ENCODE assay signal across 8 mouse cellular contexts in genomic region chr2:18608260-18609074, GRCm38 (mm10).
A peak's percentile ranks its signal among the peaks of the same experiment; 100 is the strongest.
DNase-seq lines count a peak whose midpoint lies in the region; ATAC-seq and TF ChIP-seq lines count a peak whose summit lies in the region.

No protein-coding gene starts in this region.

- H3K36me3 ChIP-seq in MEL (ENCODE audit: control insufficient read depth in 1 of 2, insufficient read depth in 2 of 2, low read length in 2 of 2): no peaks in the 10 kb centered on the region; a peak in 1 of 4 replicates
- no peaks in the 10 kb centered on the region for H3K36me3 ChIP-seq in hindbrain, embryonic 14.5 days (replicated peaks; ENCODE audit: control insufficient read depth, insufficient read depth)

- no peaks in the 10 kb centered on the region for H3K9me3 ChIP-seq in MEL (replicated peaks; ENCODE audit: insufficient read depth, low read length)
- H3K9me3 ChIP-seq in hindbrain, embryonic 14.5 days (ENCODE audit: control insufficient read depth, low read length): no peaks in the 10 kb centered on the region

- H3K27me3 ChIP-seq in MEL (ENCODE audit: control insufficient read depth in 1 of 2, insufficient read depth in 2 of 2, low read length in 2 of 2): peaks cover 9 to 49% of the 10 kb centered on the region in 2 experiments; a peak in 3 of 4 replicates
- H3K27me3 ChIP-seq in hindbrain, embryonic 14.5 days (ENCODE audit: control insufficient read depth, insufficient read depth, low read length): peaks cover 65% of the 10 kb centered on the region

- TF ChIP-seq POLR2A in MEL (IDR thresholded peaks at IDR 0.05; ENCODE audit: control insufficient read depth in 1 of 2, insufficient read depth in 1 of 2, low read depth in 1 of 2, low read length in 2 of 2, poor library complexity in 1 of 2): peak in 1 of 2 experiments; percentile 41; a peak in 1 of 4 replicates

- peaks cover 0 to 7% of the 10 kb centered on the region in 2 experiments; a peak in 1 of 4 replicates for H3K4me1 ChIP-seq in MEL (ENCODE audit: control insufficient read depth in 1 of 2, insufficient read depth in 2 of 2, low read length in 2 of 2)
- peaks cover 18% of the 10 kb centered on the region for H3K4me1 ChIP-seq in hindbrain, embryonic 14.5 days (replicated peaks; ENCODE audit: control insufficient read depth, insufficient read depth, low read length)

- H3K27ac ChIP-seq in MEL (ENCODE audit: control insufficient read depth, low read depth, low read length): no peak overlapping the region; the same call in 1 of the 2 replicates
- H3K27ac ChIP-seq in hindbrain, embryonic 14.5 days: no peak overlapping the region

- TF ChIP-seq RAD21 in MEL (IDR thresholded peaks at IDR 0.05; ENCODE audit: low read depth, low read length): no peak

- TF ChIP-seq CTCF in MEL (IDR thresholded peaks at IDR 0.05 in 2 of 3, conservative IDR thresholded peaks at IDR 0.05 in 1 of 3; ENCODE audit: control insufficient read depth in 1 of 3, insufficient read depth in 1 of 3, low read depth in 2 of 3, low read length in 3 of 3, poor library complexity in 1 of 3, severe bottlenecking in 1 of 3): no peak

- H3K4me2 ChIP-seq in hindbrain, embryonic 14.5 days (replicated peaks): peak overlapping the region; percentile 87

- TF ChIP-seq EP300 in MEL (IDR thresholded peaks at IDR 0.05; ENCODE audit: low read depth in 1 of 2, low read length in 2 of 2): no peak

- DNase-seq in MEL (ENCODE audit: low read depth, low spot score): peak; percentile 82
- DNase-seq in cerebellum, postnatal 10 days: peak; percentile 81 to 84
- DNase-seq in frontal cortex, postnatal 36 days (ENCODE audit: low spot score in 2 of 2): peak; percentile 28 to 41
- peak; percentile 53 for DNase-seq in hindbrain, embryonic 14.5 days (ENCODE audit: low spot score)
- DNase-seq in layer of hippocampus, postnatal 25 days (ENCODE audit: extremely low spot score in 1 of 2, low spot score in 1 of 2): peak; percentile 21 to 38
- peak; percentile 37 for DNase-seq in lung, postnatal 25 days (ENCODE audit: low spot score)
- peak; percentile 67 for DNase-seq in retina, postnatal 1 day
- peak; percentile 22 for DNase-seq in yolk sac, embryonic 10.5 days (ENCODE audit: low spot score)

- peak; percentile 73 for ATAC-seq in hindbrain, embryonic 14.5 days (ENCODE audit: low FRiP score)

- peak overlapping the region; percentile 66 to 85 for H3K4me3 ChIP-seq in MEL (ENCODE audit: control insufficient read depth in 1 of 2, insufficient read depth in 1 of 2, low read depth in 2 of 2, low read length in 2 of 2)
- peak overlapping the region; percentile 39 for H3K4me3 ChIP-seq in hindbrain, embryonic 14.5 days (replicated peaks; ENCODE audit: low read length)

- no peaks in the 10 kb centered on the region for H3K79me2 ChIP-seq in MEL (ENCODE audit: control insufficient read depth, insufficient read depth, low read length, poor library complexity)

- H3K9ac ChIP-seq in MEL (ENCODE audit: control insufficient read depth, low read depth, low read length, poor library complexity, severe bottlenecking): peak overlapping the region; percentile 66
- peak overlapping the region; percentile 58 for H3K9ac ChIP-seq in hindbrain, embryonic 14.5 days

- WGBS in hindbrain, embryonic 14.5 days: under 1% methylated on average over 29 of the region's 29 CpGs

TF ChIP-seq in MEL, 35 proteins besides CTCF, POLR2A, EP300 and RAD21:
- no peak for TF ChIP-seq ZNF384 (IDR thresholded peaks at IDR 0.05; ENCODE audit: low read depth, low read length)
- no peak for TF ChIP-seq GATA1 (IDR thresholded peaks at IDR 0.05; ENCODE audit: low read depth, low read length)
- TF ChIP-seq NELFE (IDR thresholded peaks at IDR 0.05; ENCODE audit: low read depth, low read length): peak; percentile 33; the same call in 1 of the 2 replicates

Comparison
In these comparisons a context has a peak if more than half of its experiments do, and no peak if none do; other contexts are left out.
1. DNase-seq: peak in every context shown above with its lines; median percentile 82 in cerebellum, postnatal 10 days; 82 in MEL; 67 in retina, postnatal 1 day; 53 in hindbrain, embryonic 14.5 days; 37 in lung, postnatal 25 days; 34 in frontal cortex, postnatal 36 days; 30 in layer of hippocampus, postnatal 25 days; 22 in yolk sac, embryonic 10.5 days.